Mouse (Mus musculus) gonadal fat pad, adult 2 months (tissue): ENCODE results near the gene Gm49416. TPM values are rescaled to one million over a fixed set of nuclear protein-coding genes. Genes with fewer than 3 reads are reported as not detected.

Experiments
- polyA plus RNA-seq: library from polyadenylated mRNA; depleted of rRNA; stranded (reverse); fragments of >200 nt; gene quantifications from 2 replicates; pipeline ENCODE4 v1.2.3, GENCODE M21; 2012; rRNA removed

Gm49416 gene
- polyA plus RNA-seq, 1 experiment, result not detected

Other genes starting within 250 kb of the Gm49416 start
- gene Chrm1, start 225.1 kb upstream of the Gm49416 start, polyA plus RNA-seq, result 0.12 and 0.25 TPM in 2 replicates
- 393 and 456 TPM in 2 replicates for gene Slc3a2, start 165.6 kb upstream of the Gm49416 start, polyA plus RNA-seq
- 30.1 and 32.2 TPM in 2 replicates for gene Wdr74, start 153.1 kb upstream of the Gm49416 start, polyA plus RNA-seq
- gene 1700092M07Rik, start 148.2 kb upstream of the Gm49416 start, polyA plus RNA-seq, result 2.3 and 2.5 TPM in 2 replicates
- 95.3 and 118 TPM in 2 replicates for gene Stx5a, start 147.5 kb upstream of the Gm49416 start, polyA plus RNA-seq
- 96.6 and 113 TPM in 2 replicates for gene Nxf1, start 131.9 kb upstream of the Gm49416 start, polyA plus RNA-seq
- 183 and 249 TPM in 2 replicates for gene Tmem223, start 117.9 kb upstream of the Gm49416 start, polyA plus RNA-seq
- 112 and 134 TPM in 2 replicates for gene Tmem179b, start 114.5 kb upstream of the Gm49416 start, polyA plus RNA-seq
- gene Taf6l, start 102.5 kb upstream of the Gm49416 start, polyA plus RNA-seq, result 17.4 and 19.6 TPM in 2 replicates
- gene Polr2g, start 90.3 kb upstream of the Gm49416 start, polyA plus RNA-seq, result 88.3 and 105 TPM in 2 replicates
- gene Zbtb3, start 86.4 kb upstream of the Gm49416 start, polyA plus RNA-seq, result 2.4 and 2.9 TPM in 2 replicates
- gene Ttc9c, start 69.6 kb upstream of the Gm49416 start, polyA plus RNA-seq, result 22.7 and 23.1 TPM in 2 replicates
- gene Hnrnpul2, start 68.9 kb upstream of the Gm49416 start, polyA plus RNA-seq, result 19.0 and 35.0 TPM in 2 replicates
- 0.57 and 9.1 TPM in 2 replicates for gene AC129217.1, start 59.2 kb upstream of the Gm49416 start, polyA plus RNA-seq
- gene Bscl2, start 51.5 kb upstream of the Gm49416 start, polyA plus RNA-seq, result 306 and 363 TPM in 2 replicates
- 0.43 and 0.46 TPM in 2 replicates for gene Gng3, start 49.7 kb upstream of the Gm49416 start, polyA plus RNA-seq
- 6.9 and 8.7 TPM in 2 replicates for gene Lrrn4cl, start 38.2 kb upstream of the Gm49416 start, polyA plus RNA-seq
- 88.9 and 91.5 TPM in 2 replicates for gene Ubxn1, start 17.4 kb upstream of the Gm49416 start, polyA plus RNA-seq
- 37.9 and 50.6 TPM in 2 replicates for gene Uqcc3, start 8.0 kb upstream of the Gm49416 start, polyA plus RNA-seq
- gene Lbhd1, start 5.2 kb upstream of the Gm49416 start, polyA plus RNA-seq, result 2.5 and 3.0 TPM in 2 replicates
- not detected in 2 replicates for gene Gm49403, start 5.0 kb upstream of the Gm49416 start, polyA plus RNA-seq
- gene 1810009A15Rik, start 73 bp upstream of the Gm49416 start, polyA plus RNA-seq, result 23.6 and 25.6 TPM in 2 replicates
- 18.3 and 18.5 TPM in 2 replicates for gene Ints5, start 4.1 kb downstream of the Gm49416 start, polyA plus RNA-seq
- gene Ganab, start 9.1 kb downstream of the Gm49416 start, polyA plus RNA-seq, result 134 and 150 TPM in 2 replicates
- 83.8 and 88.2 TPM in 2 replicates for gene B3gat3, start 31.4 kb downstream of the Gm49416 start, polyA plus RNA-seq
- gene Rom1, start 40.4 kb downstream of the Gm49416 start, polyA plus RNA-seq, result 9.6 and 11.7 TPM in 2 replicates
- 42.4 and 50.5 TPM in 2 replicates for gene Eml3, start 40.6 kb downstream of the Gm49416 start, polyA plus RNA-seq
- 21.9 and 35.1 TPM in 2 replicates for gene Mta2, start 52.9 kb downstream of the Gm49416 start, polyA plus RNA-seq
- 19.1 and 20.7 TPM in 2 replicates for gene Tut1, start 64.9 kb downstream of the Gm49416 start, polyA plus RNA-seq
- 295 and 302 TPM in 2 replicates for gene Eef1g, start 78.1 kb downstream of the Gm49416 start, polyA plus RNA-seq
- 53.6 and 56.8 TPM in 2 replicates for gene Ahnak, start 100.4 kb downstream of the Gm49416 start, polyA plus RNA-seq
- 4.0 and 6.9 TPM in 2 replicates for gene Scgb1a1, start 199.0 kb downstream of the Gm49416 start, polyA plus RNA-seq
- 3.5 and 6.4 TPM in 2 replicates for gene Asrgl1, start 246.7 kb downstream of the Gm49416 start, polyA plus RNA-seq